Mouse (Mus musculus): ENCODE results near the gene Aspa. TPM values are rescaled to one million over a fixed set of nuclear protein-coding genes. Genes with fewer than 3 reads are reported as not detected.
"Not testable (repeated sequence)": the region's sequence is repeated elsewhere in the genome, so short reads cannot be mapped to it uniquely, and the experiment has no call there.

Aspa gene
- polyA plus RNA-seq (2017; shearing (Covaris generic)): under 1 TPM in 1 of 2 experiments, not detected in 1; 0.08 TPM

DNA sequence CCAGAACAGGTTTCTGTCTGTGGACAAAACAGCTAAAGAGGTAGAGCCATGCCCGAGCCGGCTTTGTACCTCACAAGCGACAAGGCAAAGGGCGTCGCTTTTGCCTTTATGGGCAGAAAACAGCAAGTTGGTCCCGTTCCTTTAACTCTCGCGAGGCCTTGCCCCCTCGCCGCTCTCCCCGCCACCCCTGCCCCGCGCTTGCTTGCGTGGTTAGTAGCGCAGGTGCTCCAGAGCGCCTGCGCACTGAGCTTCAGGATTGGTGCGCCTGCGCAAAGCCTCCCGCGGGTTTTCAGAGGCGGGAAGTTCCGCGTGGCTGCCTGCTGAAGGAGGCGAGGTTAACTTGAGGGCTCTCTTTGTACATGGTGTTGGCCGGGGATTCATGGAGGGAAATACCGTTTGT, at the start of gene Aspa, which contains the start of the genes Gm49340 and Spata22:
Gene Aspa, minus strand, starts transcription at position 155 of the 400 bp plus-strand sequence.
Gene Gm49340, plus strand, starts transcription at position 300 of the 400 bp plus-strand sequence.
Gene Spata22, plus strand, starts transcription at position 300 of the 400 bp plus-strand sequence.
- no peak for ATAC-seq

DNA sequence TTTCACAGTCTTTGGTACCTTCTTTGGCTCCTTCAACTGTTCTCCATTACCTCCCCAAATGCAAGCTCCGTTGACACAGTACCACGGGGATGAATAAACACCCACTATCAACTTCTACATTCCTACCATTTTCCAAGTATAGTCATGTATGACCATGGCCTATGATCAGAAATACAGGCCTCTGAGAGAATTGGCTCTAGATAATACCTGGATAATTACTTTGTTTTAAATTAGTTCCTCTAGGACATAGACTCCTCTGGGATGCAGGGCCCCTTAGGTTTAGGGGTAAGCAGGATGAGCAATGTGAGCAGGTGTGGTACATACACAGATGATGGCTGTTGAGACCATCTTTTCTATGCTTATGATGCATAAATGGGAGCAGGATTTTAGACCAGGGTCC, 41.5 kb upstream of the Aspa start, which contains the start of gene Olfr376:
Gene Olfr376, plus strand, starts transcription at position 301 of the 400 bp plus-strand sequence.
- no peak for ATAC-seq

DNA sequence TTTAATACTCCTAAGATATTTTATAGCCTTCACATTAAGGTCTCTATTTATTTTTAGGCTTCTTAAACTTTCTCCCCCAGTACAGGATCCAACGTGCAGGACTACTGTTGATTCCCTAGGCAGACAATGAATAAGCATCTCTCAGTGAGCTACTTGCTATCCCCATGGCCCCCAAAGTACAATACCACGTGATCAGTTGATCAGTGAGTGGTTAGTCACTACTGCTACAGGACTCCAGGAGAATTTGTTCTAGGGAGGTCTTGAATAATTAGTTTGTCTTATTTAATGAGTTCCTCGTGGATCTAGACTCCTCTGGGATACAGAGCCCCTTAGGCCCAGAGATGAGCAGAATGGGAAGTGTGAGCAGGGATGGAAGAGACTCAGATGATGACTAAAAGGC, 21.1 kb upstream of the Aspa start, which contains the start of gene Olfr20:
Gene Olfr20, plus strand, starts transcription at position 301 of the 400 bp plus-strand sequence.
- no peak for ATAC-seq

DNA sequence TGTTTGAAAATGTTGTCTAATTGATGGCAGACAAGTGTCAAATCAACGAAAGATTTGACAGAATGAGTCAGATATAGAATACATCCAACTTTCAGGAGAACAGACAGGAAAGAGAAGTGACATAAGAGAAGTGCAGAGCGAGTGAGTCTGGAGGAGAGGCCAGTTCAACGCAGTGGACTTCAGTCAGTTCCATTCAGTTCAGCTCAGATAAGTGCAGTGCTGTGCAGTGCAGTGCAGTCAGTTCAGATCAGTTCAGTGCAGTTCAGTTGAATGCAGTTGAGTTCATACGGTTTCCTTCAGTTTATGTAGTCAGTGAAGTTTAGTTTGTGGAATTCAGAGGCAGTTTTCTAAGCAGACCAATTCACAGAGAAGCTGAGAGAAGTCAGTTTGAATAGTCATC, 7.5 kb upstream of the Aspa start:
- no peak for ATAC-seq

DNA sequence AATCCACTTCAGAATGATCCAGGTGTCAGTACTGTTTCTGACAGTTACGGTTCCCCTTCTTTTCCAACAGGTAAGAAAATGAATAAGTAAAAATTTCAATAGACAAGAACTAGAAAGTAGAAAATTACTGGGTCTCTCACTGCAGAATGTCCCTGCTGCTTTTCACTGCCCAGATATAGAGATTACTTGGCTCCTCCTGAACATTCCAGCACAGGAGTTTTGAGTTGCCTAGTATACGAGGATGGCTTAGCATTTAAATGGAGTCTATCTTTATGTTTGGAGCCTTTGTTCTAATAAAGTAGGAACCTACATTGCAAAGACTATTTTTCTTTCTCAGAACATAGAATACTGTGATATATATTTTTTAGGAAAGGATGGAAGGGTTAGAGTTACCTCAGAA, 4.0 kb upstream of the Aspa start:
- no peak for ATAC-seq

DNA sequence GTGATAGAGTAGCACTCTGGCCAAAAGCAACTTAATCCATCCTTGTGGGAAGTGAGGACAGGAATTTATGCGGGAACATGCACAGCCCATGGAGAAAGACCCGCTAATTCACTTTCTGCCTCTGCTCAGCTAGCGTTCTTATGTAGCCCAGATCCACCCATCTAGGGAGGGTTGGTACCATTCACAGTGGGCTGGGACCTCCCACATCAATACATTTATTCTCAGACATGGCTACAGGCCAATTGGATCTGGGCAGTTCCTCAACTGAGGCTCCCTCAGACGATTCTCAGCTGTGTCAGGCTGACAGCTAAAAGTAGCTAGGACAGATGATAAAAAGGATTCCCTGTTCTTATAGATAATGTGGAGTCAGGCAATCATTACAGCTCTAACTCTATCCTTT, 2.0 kb downstream of the Aspa start:
- ATAC-seq: no peak

DNA sequence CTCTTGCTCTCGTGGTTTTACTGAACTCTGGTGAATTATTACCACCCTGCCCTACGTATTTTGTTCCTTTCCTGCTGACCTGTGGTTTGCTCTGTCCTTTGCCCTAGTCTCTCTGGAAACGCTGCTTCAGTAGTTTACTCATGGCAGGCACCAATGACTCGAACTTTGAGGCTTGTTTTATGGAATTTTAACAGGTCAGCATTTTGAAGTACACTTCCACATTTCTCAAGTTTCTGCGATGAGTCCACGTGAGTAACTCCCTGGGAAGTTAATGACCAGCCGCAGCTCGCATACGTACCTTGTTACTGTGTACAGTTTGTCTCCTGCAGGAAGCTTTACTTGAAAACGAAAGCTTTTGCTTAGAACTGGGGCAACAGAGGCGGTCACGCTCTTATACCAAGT, 2.9 kb downstream of the Aspa start:
- ATAC-seq: no peak

DNA sequence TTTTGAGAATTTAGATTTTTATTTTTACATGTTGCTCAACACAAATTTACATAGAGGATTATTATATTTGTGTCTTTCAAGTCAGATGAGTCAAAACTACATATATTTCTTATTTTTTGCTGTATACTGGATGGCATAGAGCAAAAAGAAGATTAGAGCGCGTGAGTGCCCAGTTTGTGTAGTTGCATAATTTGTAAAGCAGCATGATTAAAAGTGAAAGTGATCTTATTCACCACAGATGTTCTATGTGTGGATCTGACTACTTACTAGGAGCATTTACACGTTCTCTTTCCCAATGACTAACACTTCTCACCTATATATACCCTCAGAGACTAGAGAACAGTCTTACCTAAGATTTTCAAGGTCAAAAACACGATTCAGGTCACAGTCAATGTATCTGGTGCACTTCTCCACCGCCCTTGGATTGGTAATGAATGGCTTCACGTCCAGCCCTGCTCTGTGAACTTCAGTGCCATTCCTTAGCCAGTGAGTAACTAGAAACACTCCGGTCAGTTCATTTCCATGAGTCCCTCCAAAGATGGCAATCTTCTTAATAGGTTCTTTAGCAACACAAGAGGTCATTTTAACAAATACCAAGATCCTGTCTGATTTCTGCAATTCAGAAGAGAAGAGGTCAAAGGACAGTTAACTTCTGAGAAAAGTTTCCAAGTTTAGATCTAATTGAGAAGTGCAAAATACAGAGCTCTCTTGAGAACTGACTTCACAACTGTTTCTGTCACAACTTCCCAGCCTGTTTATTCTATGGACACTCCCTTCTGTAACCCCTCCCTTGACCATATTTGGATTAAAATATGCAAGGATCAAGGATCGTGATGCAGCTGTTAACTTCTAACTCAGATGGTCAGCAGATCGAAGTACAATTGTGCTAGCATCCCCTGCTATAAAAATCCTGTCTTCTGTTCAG, 5.2 kb downstream of the Aspa start:
- no peak for ATAC-seq

DNA sequence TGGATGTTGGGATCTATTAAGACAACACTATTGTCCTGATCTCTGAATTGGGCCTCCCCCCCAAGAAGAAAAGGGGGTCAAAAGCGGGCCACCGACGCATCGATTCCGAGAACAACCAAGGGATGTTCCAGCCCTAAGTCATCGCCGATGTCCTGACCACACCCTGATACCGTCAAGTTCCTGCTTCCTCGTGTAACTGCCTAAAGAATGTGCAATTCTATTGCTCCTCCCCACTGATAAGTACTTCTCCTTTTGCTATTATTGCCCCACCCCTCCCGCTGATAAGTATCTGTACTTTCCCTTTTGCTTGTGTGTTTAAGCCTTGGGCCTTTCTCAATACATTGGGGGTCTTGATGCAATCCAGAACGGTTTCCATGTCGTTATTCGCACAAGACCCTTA, 8.3 kb downstream of the Aspa start:
- not testable (repeated sequence) for ATAC-seq

DNA sequence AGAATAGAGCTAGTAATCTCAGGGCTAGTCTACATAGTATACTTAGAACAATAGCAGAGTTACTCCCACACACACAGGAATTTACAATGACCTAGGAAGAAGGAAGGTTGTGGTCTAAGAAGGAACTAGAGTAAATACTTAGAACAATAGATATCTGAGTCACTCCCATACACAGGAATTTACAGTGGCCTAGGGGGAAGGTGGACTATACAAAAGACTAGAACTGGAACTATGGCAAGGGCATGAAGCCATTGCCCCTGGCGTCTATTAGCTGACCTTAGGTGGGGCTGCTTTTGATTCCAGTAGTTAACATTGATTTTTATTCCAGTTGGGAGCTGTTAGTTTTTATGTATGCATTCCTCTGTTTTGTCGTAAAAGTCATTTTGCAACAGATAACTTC, 10.8 kb downstream of the Aspa start:
- not testable (repeated sequence) for ATAC-seq

DNA sequence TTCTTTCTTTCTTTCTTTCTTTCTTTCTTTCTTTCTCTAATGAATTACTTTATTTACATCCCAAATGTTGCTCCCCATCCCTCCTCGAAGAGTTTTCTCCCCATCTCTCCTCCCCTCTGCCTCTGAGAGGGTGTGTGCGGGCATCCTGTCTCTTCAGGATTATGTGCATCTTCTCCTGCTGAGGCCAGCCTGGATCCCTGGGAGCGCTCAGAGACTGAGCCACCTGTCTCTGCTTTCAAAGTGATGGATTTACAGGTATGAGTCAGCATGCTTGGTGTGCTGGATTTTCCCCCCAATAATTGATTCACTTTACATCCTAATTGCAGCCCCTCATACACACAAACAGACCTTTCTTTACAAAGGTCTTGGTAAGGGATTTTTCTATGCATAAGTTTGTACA, 13.4 kb downstream of the Aspa start:
- ATAC-seq: no peak

DNA sequence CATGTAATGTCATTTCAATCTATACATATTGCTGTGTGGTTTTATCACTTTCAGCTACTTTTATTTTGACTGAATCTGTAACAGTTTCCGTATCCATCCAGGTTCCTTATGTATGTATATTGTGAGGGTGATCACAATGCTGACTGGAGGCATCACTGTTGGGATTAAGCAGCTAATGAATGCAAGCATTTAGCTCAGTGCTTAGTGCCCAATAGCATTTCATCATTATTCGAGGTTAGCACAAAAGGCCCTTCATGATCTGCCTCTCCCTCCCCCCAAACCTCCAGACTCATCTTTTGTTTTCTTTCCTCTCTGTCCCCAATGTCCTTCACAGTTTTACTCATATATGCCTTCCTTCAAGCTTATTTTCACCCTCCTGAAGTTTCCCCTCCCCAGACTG, 26.3 kb downstream of the Aspa start:
- no peak for ATAC-seq

DNA sequence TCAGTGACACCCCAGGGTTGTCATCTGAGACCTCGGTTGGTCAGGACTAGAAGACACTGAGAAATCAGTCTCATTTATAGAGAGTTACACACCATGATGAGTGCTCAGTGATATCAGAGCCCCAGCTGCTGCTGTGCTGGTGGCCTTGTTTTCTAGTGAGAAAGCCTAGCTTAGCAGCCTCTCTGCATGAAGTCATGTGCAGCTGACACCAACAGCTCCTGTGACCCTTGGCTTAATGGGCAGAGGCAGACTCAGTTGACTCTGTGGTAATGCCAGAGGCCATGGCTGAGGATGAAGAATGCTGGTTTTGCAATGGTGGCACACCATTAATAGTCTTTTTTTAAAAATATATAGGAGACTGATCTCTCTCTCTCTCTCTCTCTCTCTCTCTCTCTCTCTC, 39.8 kb downstream of the Aspa start:
- no peak for ATAC-seq

DNA sequence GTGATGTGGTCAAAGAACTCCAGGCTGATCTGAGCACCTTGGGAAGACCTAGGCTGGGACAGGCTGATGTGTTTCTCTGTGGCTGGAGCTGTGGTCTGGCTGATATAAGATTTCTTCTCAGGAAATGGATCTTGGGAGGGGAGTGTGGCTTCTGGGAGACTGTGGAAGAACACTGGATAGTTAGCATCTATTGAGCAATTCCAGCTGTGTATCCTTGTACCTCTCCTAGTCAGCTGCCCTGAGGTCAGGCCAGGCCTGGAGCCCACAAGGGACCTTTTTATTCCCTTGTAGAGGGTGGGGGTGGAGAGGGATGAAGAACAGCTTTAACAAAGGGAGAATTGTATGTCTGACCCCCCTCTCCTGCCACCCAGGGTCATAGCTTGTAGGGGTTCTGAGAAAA, 45.0 kb downstream of the Aspa start:
- no peak for ATAC-seq

DNA sequence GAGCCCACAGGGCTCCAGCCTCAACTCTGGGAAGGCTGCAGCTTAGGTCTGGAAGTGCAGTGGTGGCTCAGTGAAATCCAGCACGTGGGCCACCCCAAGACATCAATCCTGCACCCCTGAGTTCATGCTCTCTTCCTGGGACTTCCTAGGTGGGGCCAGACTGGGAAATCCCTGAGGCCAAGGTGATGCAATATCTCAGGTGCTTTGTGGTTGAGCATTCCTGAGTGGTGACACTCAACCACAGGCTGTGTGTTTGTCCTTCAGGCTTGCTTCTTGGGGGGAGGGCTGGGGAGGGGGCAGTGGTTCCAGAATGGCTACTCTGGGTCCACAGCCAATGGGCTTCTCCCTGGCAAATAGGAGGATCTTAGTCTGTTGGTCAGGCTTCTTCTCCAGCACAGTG, 45.5 kb downstream of the Aspa start:
- no peak for ATAC-seq

DNA sequence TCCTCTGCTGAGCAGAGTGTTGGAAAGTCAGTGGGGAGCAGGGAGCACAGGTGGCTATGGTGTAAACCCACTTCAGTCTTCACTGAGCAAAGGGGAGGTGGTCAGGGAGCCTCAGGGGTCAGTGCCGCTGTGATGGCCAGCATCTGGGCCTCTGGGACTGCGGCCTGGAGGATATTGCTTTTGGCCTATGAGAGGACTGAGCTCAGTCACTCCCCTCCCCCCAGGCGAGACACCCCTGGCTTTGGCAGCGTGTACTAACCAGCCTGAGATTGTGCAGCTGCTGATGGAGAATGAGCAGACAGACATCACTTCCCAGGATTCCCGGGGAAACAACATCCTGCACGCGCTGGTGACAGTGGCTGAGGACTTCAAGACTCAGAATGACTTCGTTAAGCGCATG, 46.0 kb downstream of the Aspa start:
- no peak for ATAC-seq

DNA sequence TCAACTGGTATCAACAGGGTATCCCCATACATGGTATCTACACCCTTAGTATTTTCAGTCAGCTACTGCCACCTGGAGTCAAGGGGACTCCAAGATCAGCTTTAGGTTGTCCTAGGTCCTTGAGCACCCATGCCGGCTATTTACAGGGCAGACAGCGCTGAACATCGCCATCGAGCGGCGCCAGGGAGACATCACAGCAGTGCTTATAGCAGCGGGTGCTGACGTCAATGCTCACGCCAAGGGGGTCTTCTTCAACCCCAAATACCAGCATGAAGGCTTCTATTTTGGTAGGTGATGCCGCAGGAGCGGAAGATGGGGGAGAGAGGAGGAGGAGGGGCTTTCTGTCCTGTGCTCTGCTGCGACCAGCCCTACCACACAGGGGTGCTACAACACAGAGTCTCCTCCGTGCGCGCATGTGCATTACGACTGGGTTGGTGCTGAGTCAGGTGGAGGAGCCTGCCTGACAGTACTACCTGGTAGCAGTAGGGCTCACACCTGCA, 47.8 kb downstream of the Aspa start:
- ATAC-seq: peak; percentile 67

DNA sequence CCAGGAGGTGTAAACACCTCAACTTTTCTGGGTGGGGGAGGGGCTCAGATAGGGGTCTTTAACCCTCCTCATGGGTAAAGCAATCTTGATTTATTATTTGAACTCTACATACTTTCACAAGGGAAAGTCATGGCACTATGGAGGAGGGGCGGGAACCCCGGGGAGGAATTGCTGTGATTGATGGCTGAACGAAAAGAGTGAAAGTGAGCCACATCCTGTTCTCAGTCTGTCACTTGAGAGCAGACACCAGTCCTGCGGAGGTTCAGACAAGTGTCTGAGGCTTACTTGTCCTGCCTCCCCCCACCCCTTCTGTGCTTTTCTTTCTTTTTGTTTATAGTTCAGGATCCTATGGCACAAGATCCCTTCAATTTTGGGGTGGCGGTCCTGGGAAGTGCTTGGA, 48.7 kb downstream of the Aspa start:
- peak; percentile 70 for ATAC-seq

DNA sequence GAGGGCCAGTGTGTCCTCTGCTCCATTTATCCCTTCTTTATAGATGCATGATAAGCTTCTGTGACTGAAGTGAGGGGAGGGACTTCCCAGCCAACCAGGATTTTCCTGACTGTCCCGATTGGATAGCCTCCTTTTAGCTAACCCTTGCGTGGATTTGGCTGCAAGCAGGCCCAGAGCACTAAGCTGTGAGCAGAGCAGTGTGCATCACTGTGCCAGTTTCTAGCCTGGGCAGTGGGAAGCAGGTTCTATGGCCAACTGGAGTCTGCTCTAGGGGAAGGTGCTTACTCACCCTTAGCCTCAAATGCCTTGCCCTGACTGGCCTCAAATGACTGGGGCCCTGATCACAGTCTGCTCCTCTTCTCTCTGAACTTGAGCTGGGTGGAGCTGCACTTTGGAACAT, 54.6 kb downstream of the Aspa start:
- ATAC-seq: no peak

DNA sequence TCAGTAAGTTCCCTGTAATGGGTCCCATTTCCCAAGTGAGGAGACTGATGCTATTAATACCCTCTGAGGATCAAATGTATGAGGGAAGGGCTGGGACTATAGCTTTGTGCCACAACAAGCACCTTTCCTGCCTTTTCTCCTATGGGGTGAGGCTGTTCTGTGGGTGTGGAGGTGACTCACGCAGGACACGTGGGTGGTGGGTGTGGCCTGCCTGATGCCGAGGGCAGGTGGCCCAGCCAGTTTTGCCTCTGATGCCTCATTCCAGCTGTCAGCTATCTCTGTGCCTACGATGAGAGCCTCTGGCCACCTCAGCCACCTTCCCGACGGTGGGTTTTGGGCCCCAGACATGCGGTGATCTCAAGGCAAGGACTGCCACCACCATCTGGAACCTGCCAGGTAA, 62.1 kb downstream of the Aspa start, which contains the start of gene Trpv3:
Gene Trpv3, plus strand, starts transcription at position 122 of the 400 bp plus-strand sequence.
- peak; percentile 34 for ATAC-seq

DNA sequence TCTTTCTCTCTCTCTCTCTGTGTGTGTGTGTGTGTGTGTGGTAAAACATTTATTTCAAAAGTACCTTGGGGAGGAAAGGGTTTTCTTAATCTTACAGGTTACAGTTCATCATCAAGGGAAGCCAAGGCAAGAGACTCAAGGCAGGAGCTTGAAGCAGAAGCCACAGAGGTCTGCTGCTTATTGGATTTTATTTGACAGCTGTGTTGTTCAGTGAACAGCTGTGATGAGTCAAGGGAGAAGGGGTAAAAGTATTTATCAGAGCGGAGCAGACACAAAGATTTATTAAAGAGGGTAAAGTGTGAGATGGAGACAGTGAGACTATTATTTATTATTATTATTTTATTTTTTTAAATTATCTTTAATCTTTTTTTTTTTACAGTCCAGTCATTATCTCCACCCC, 68.0 kb downstream of the Aspa start:
- ATAC-seq: no peak

DNA sequence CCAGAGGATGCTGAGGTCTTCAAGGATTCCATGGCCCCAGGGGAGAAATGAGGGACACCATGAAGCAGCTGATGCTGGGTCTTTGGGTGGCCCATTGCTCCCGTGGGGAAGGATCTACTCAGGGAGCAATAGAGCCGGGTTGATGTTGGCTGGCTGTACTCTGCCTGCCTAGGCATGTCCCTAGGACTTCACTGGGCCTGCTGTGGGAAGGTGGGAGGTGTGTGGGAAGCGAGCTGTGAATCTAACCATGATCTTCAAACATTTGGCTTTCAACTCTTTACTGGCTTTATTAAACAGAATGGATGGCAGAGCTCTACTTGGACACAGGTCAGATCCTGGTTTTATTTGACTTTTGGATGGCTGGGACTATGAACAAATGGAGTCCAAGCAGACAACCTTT, 68.9 kb downstream of the Aspa start:
- ATAC-seq: no peak

DNA sequence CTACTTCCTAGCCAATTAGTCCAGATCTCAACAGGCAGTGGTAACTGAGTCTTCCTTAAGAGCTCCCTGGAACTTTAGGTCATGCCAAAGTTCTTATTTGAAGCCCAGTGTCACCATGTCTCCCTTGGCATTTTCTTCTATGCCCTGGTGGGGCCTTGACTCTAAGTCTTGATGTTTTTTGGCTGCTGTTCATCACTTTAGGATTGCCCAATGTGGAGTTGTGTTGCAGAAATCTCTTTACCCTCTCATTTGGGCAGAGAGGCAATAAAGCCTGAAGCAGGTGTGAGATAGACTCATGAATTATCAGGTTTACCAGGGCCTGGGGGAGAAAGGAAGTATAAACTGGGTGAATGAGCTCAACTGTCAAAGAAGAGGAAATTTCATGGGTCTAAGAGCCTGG, 70.7 kb downstream of the Aspa start:
- no peak for ATAC-seq

DNA sequence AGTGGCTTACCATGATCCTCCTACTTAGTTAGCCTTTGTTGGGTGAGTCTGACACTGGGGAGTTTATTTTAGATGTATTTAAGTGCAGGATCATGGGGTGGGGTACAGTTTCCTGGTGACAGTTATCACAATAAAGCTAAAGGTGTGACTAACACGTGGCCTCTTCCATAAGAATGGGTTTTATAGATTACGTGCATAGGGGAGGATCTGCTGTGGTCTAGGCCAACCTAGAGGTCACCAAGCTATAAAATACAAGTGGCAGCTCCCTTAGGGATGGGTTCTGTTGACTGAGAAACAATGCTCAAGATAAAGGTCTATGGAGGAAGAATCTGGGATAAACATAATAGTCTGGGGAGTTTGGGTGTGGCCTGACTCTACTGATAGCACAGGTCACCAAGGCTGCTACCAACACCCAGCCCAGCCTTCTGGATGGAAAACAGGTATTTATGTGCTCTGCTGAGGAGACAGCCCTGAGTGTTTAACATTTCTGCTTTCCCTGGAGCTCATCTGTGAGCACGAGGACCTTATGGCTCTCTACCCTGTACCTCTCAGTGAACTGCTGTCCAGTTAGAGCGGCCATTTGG, 71.9 kb downstream of the Aspa start:
- no peak for ATAC-seq

Data from CD4-positive, CD25-positive, alpha-beta regulatory T cell, adult 4 months (primary cell).